Mouse (Mus musculus) frontal cortex, postnatal 10 days (tissue): ENCODE results near the gene Mnat1.
"Not testable (repeated sequence)": the region's sequence is repeated elsewhere in the genome, so short reads cannot be mapped to it uniquely, and the experiment has no call there.

Experiments
- DNase-seq, 2 experiments: peaks; one replicate each; pipeline ENCODE4 v3.0.0; 2022; ENCODE audit warnings: low spot score in 2 of 2, mixed read lengths in 1 of 2

The Mnat1 gene

GRCm38 (mm10) chr12:73140732-73141131 lies 17.2 kb downstream of the Mnat1 start:
- no peak for DNase-seq

- no peak for DNase-seq
Observed at GRCm38 (mm10) chr12:73147236-73147635, 23.7 kb downstream of the Mnat1 start.

- not testable (repeated sequence) for DNase-seq
Observed at GRCm38 (mm10) chr12:73151038-73151437, 27.5 kb downstream of the Mnat1 start.

GRCm38 (mm10) chr12:73154150-73154549 lies 30.6 kb downstream of the Mnat1 start:
- no peak for DNase-seq

- no peak for DNase-seq
Observed at GRCm38 (mm10) chr12:73160341-73160740, 36.8 kb downstream of the Mnat1 start.

GRCm38 (mm10) chr12:73162408-73163181 lies 39.1 kb downstream of the Mnat1 start:
- DNase-seq: no peak

- DNase-seq: no peak
Observed at GRCm38 (mm10) chr12:73170794-73171193, 47.3 kb downstream of the Mnat1 start.

GRCm38 (mm10) chr12:73183896-73184295 lies 60.4 kb downstream of the Mnat1 start:
- no peak for DNase-seq

- DNase-seq: no peak
Observed at GRCm38 (mm10) chr12:73197363-73197762, 73.8 kb downstream of the Mnat1 start.

GRCm38 (mm10) chr12:73198451-73198850 lies 74.9 kb downstream of the Mnat1 start:
- no peak for DNase-seq

- no peak for DNase-seq
Observed at GRCm38 (mm10) chr12:73199375-73199774, 75.9 kb downstream of the Mnat1 start.

GRCm38 (mm10) chr12:73201587-73201986 lies 78.1 kb downstream of the Mnat1 start:
- DNase-seq: no peak

- no peak for DNase-seq
Observed at GRCm38 (mm10) chr12:73205710-73206649, 82.5 kb downstream of the Mnat1 start.

GRCm38 (mm10) chr12:73207008-73207407 lies 83.5 kb downstream of the Mnat1 start:
- no peak for DNase-seq

GRCm38 (mm10) chr12:73207461-73207860 lies 83.9 kb downstream of the Mnat1 start:
- no peak for DNase-seq

GRCm38 (mm10) chr12:73208518-73208917 lies 85.0 kb downstream of the Mnat1 start:
- no peak for DNase-seq

- DNase-seq: no peak
Observed at GRCm38 (mm10) chr12:73209117-73209516, 85.6 kb downstream of the Mnat1 start.

- no peak for DNase-seq
Observed at GRCm38 (mm10) chr12:73210454-73210853, 86.9 kb downstream of the Mnat1 start.

GRCm38 (mm10) chr12:73215773-73216172 lies 92.3 kb downstream of the Mnat1 start:
- DNase-seq: no peak

- DNase-seq: no peak
Observed at GRCm38 (mm10) chr12:73218632-73219031, 95.1 kb downstream of the Mnat1 start.

GRCm38 (mm10) chr12:73221235-73221634 lies 97.7 kb downstream of the Mnat1 start:
- DNase-seq: no peak

- DNase-seq: no peak
Observed at GRCm38 (mm10) chr12:73223872-73224271, 100.4 kb downstream of the Mnat1 start.

GRCm38 (mm10) chr12:73228427-73228826 lies 104.9 kb downstream of the Mnat1 start:
- DNase-seq: no peak
